Mouse (Mus musculus): ENCODE results near the gene Evi2.

DNA sequence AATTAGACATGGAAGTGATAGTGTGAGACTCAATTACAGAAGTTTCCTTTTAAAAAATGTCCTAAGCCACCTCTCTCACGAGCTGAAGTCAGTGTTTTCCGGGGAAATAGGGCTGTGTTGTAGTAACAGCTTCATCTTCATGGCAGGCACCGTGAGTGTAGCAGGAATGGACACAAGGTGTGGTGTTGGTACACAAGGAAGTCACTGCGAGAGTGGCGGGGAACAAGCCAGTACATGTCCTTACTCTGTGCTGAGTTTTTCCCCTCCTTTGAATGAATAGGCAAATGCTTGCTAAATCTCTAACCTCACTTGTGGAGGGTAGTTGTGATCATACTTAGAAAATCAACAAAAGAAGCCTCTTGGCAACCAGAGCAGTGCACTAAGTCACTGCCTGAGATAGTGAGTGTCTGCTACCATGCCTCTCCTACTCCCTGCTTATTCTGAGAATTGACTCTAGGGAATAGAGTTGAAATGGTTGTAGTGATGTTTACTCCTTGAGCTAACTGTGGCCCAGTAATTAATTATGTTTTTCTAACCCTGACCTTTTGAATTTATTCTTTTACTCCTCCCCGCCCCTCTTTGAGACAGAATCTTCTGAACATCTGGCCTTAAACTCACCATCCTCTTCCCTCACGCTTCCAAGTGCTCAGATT, 46.4 kb downstream of the Evi2 start:
- no peak for TF ChIP-seq CTCF (IDR thresholded peaks at IDR 0.05; ENCODE audit: borderline replicate concordance, insufficient read depth, low read depth, low read length)
- TF ChIP-seq POLR2A (IDR thresholded peaks at IDR 0.05; ENCODE audit: borderline replicate concordance, insufficient read depth, low read length), result no peak

All from cerebellum, adult 2 months (tissue).